Mouse (Mus musculus) brain, adult 10 weeks (tissue): ENCODE data around the gene Gm11596. TPM values are rescaled to one million over a fixed set of nuclear protein-coding genes. Genes with fewer than 3 reads are reported as not detected.

Experiments
- polyA plus RNA-seq: library from polyadenylated mRNA; stranded (reverse); fragments of 350-450 nt; fragmentation: Illumina TruSeq; extraction: RNeasy Lipid Tissue Mini Kit (QIAGEN cat#74804); gene quantifications from one replicate; pipeline ENCODE4 v1.2.3, GENCODE M21; 2015; ENCODE audit warnings: low read depth, low replicate concordance

The Gm11596 gene
- polyA plus RNA-seq, result not detected

DNA sequence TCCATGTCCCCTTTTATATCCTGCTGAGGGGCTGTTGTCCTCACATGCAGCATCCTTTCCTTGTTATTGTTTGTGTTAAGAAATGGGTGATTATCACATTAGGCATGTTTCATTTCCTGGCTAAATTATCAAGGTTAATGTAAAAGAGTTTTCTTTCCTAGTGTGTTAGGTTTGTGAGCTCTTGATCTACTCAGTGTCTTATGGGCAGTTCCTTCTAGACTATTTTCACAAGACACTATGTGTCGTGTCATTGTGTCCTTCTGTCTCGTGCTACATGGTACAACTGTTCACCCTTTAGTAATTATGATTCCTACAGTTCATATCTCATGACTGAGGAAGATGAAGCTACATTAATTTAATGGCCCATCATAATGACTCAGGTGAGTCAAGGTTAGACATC, at the start of gene Gm11596:
Gm11596 (minus strand) TSS at position 101 of the 400 bp plus-strand sequence.

DNA sequence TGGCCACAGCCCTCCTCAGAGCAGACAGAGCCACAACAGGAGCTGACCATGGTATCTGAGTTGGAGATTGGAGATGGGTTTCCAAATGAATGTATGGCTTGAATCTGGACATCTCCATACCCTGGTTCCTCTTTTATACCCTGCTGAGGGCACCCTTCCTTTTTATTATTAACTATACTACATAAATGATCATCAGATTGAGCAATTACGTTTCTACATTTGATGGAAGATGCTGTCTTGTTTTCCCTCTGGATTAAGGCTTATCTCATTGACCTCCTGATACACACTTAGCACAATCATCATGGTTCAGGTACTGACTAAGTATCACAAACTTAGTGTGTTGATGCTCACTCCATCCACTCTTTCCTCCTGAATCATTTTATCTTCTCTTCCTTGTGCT, 44.7 kb upstream of the Gm11596 start, which contains the start of gene 2300003K06Rik:
2300003K06Rik (minus strand) TSS at position 101 of the 400 bp plus-strand sequence.

DNA sequence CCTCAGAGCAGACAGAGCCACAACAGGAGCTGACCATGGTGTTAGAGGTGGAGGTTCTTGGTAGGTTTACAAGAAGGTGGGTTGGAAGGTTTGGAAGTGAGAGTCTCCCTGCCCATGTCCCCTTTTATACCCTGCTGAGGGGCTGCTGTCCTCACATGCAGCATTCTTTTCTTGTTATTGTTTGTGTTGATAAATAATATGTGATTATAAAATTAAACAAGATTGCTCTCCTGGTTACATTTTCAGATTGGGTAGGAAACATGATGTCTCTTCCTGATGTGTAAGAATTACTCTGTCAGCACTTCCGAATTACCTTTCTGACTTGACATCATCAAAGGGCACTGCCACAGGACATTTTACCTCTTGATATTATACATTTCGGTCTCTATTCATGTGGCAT, 22.3 kb upstream of the Gm11596 start, which contains the start of gene Gm11564:
Gm11564 (minus strand) TSS at position 101 of the 400 bp plus-strand sequence.

DNA sequence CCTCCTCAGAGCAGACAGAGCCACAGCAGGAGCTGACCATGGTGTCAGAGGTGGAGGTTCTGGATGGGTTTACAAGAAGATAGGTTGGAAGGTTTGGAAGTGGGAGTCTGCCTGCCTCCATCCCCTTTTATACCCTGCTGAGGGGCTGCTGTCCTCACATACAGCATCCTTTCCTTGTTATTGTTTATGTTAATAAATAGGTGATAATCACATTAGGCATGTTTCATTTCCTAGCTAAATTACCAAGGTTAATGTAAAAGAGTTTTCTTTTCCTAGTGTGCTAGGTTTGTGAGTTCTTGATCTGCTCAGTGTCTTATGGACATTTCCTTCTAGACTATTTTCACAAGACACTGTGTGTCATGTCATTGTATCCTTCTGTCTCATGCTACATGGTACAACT, 16.5 kb upstream of the Gm11596 start, which contains the start of gene Krtap4-13:
Krtap4-13 (minus strand) TSS at position 101 of the 400 bp plus-strand sequence.

DNA sequence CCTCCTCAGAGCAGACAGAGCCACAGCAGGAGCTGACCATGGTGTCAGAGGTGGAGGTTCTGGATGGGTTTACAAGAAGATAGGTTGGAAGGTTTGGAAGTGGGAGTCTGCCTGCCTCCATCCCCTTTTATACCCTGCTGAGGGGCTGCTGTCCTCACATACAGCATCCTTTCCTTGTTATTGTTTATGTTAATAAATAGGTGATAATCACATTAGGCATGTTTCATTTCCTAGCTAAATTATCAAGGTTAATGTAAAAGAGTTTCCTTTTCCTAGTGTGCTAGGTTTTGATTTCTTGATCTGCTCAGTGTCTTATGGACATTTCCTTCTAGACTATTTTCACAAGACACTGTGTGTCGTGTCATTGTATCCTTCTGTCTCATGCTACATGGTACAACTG, 11.1 kb upstream of the Gm11596 start, which contains the start of gene Gm11554:
Gm11554 (minus strand) TSS at position 101 of the 400 bp plus-strand sequence.

DNA sequence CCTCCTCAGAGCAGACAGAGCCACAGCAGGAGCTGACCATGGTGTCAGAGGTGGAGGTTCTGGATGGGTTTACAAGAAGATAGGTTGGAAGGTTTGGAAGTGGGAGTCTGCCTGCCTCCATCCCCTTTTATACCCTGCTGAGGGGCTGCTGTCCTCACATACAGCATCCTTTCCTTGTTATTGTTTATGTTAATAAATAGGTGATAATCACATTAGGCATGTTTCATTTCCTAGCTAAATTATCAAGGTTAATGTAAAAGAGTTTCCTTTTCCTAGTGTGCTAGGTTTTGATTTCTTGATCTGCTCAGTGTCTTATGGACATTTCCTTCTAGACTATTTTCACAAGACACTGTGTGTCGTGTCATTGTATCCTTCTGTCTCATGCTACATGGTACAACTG, 5.6 kb upstream of the Gm11596 start, which contains the start of gene Gm11569:
Gm11569 (minus strand) TSS at position 101 of the 400 bp plus-strand sequence.

DNA sequence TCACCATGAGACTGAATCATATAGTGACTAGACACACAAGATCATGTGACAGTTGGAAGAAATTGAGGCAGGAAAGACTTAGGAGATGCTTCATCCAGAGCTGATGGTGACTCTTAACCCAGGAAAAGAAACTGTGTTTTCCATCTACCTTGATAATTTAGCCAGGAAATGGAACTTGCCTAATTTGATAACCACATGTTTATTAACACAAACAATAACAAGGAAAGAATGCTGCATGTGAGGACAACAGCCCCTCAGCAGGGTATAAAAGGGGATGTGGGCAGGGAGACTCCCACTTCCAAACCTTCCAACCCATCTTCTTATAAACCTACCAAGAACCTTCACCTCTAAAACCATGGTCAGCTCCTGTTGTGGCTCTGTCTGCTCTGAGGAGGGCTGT, 8.4 kb downstream of the Gm11596 start, which contains the start of gene Krtap4-9:
Krtap4-9 (plus strand) TSS at position 301 of the 400 bp plus-strand sequence.

DNA sequence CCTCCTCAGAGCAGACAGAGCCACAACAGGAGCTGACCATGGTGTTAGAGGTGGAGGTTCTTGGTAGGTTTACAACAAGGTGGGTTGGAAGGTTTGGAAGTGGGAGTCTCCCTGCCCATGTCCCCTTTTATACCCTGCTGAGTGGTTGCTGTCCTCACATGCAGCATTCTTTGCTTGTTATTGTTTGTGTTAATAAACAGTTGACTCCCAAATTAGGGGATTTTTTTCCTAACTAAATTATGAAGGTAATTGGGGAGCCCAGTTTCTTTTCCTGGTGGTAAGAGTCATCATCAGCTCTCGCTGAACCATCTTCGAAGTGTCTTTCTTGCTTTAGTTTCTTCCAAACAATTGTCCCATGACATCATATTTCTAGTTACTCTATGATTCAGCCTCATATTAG, 12.7 kb downstream of the Gm11596 start, which contains the start of gene Krtap4-8:
Krtap4-8 (minus strand) TSS at position 101 of the 400 bp plus-strand sequence.

DNA sequence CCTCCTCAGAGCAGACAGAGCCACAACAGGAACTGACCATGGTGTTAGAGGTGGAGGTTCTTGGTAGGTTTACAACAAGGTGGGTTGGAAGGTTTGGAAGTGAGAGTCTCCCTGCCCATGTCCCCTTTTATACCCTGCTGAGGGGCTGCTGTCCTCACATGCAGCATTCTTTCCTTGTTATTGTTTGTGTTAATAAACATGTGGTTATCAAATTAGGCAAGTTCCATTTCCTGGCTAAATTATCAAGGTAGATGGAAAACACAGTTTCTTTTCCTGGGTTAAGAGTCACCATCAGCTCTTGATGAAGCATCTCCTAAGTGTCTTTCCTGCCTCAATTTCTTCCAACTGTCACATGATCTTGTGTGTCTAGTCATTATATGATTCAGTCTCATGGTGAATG, 20.5 kb downstream of the Gm11596 start, which contains the start of gene Gm11595:
Gm11595 (minus strand) TSS at position 101 of the 400 bp plus-strand sequence.

Other genes starting within 250 kb of the Gm11596 start
- not detected for gene Krtap3-3, start 242.6 kb downstream of the Gm11596 start, polyA plus RNA-seq
- gene Krtap3-2, start 236.6 kb downstream of the Gm11596 start, polyA plus RNA-seq, result not detected
- gene Gm11939, start 234.0 kb downstream of the Gm11596 start, polyA plus RNA-seq, result not detected
- not detected for gene Krtap3-1, start 226.8 kb downstream of the Gm11596 start, polyA plus RNA-seq
- gene Krtap1-5, start 212.5 kb downstream of the Gm11596 start, polyA plus RNA-seq, result not detected
- not detected for gene Krtap1-4, start 209.8 kb downstream of the Gm11596 start, polyA plus RNA-seq
- not detected for gene Krtap1-3, start 202.1 kb downstream of the Gm11596 start, polyA plus RNA-seq
- not detected for gene Krtap9-3, start 195.4 kb downstream of the Gm11596 start, polyA plus RNA-seq
- not detected for gene Gm11938, start 190.2 kb downstream of the Gm11596 start, polyA plus RNA-seq
- not detected for gene Gm11937, start 183.3 kb downstream of the Gm11596 start, polyA plus RNA-seq
- gene Krtap2-4, start 178.6 kb downstream of the Gm11596 start, polyA plus RNA-seq, result not detected
- not detected for gene Gm11562, start 173.0 kb downstream of the Gm11596 start, polyA plus RNA-seq
- gene Krtap4-1, start 165.2 kb downstream of the Gm11596 start, polyA plus RNA-seq, result not detected
- not detected for gene Krtap4-2, start 158.4 kb downstream of the Gm11596 start, polyA plus RNA-seq
- not detected for gene Krtap4-7, start 149.4 kb downstream of the Gm11596 start, polyA plus RNA-seq
- not detected for gene Gm11555, start 143.2 kb downstream of the Gm11596 start, polyA plus RNA-seq
- not detected for gene Gm11563, start 134.5 kb downstream of the Gm11596 start, polyA plus RNA-seq
- gene Krtap4-6, start 127.5 kb downstream of the Gm11596 start, polyA plus RNA-seq, result not detected
- gene Gm14190, start 102.7 kb downstream of the Gm11596 start, polyA plus RNA-seq, result not detected
- not detected for gene Gm14180, start 59.2 kb downstream of the Gm11596 start, polyA plus RNA-seq
- gene Gm11595, start 20.6 kb downstream of the Gm11596 start, polyA plus RNA-seq, result not detected
- not detected for gene Krtap4-8, start 12.8 kb downstream of the Gm11596 start, polyA plus RNA-seq
- gene Krtap4-9, start 8.3 kb downstream of the Gm11596 start, polyA plus RNA-seq, result not detected
- not detected for gene Gm11569, start 5.5 kb upstream of the Gm11596 start, polyA plus RNA-seq
- gene Gm11554, start 11.0 kb upstream of the Gm11596 start, polyA plus RNA-seq, result not detected
- not detected for gene Krtap4-13, start 16.4 kb upstream of the Gm11596 start, polyA plus RNA-seq
- gene Gm11564, start 22.2 kb upstream of the Gm11596 start, polyA plus RNA-seq, result not detected
- not detected for gene 2300003K06Rik, start 44.6 kb upstream of the Gm11596 start, polyA plus RNA-seq
- gene Krtap4-16, start 58.1 kb upstream of the Gm11596 start, polyA plus RNA-seq, result not detected
- not detected for gene Gm11568, start 64.5 kb upstream of the Gm11596 start, polyA plus RNA-seq
- not detected for gene Gm11559, start 71.0 kb upstream of the Gm11596 start, polyA plus RNA-seq
- not detected for gene Krtap9-1, start 79.9 kb upstream of the Gm11596 start, polyA plus RNA-seq
- not detected for gene Gm11567, start 85.7 kb upstream of the Gm11596 start, polyA plus RNA-seq
- gene Krtap31-1, start 114.5 kb upstream of the Gm11596 start, polyA plus RNA-seq, result not detected
- gene Gm11565, start 121.3 kb upstream of the Gm11596 start, polyA plus RNA-seq, result not detected
- gene Krtap31-2, start 142.8 kb upstream of the Gm11596 start, polyA plus RNA-seq, result not detected
- gene Krtap9-5, start 155.0 kb upstream of the Gm11596 start, polyA plus RNA-seq, result not detected
- not detected for gene Krtap29-1, start 185.6 kb upstream of the Gm11596 start, polyA plus RNA-seq
- not detected for gene Krtap16-1, start 193.1 kb upstream of the Gm11596 start, polyA plus RNA-seq
- gene Krtap17-1, start 200.5 kb upstream of the Gm11596 start, polyA plus RNA-seq, result not detected
- gene Krt33a, start 222.7 kb upstream of the Gm11596 start, polyA plus RNA-seq, result not detected
- not detected for gene Krt33b, start 236.4 kb upstream of the Gm11596 start, polyA plus RNA-seq
- not detected for gene Krt34, start 248.1 kb upstream of the Gm11596 start, polyA plus RNA-seq